Mouse (Mus musculus) embryonic facial prominence, embryonic 12.5 days (tissue): ENCODE measurements around the gene Cfap70. TPM values are rescaled to one million over a fixed set of nuclear protein-coding genes. Genes with fewer than 3 reads are reported as not detected.

ENCODE experiments used
- ATAC-seq: fragments of 200-750 bp; cut with Nextera tagmentation; 2 replicates; pipeline ENCODE4 v1.8.0; 2017; ENCODE audit not compliant: insufficient number of reproducible peaks, insufficient read depth, low FRiP score, low TSS enrichment
- H3K27ac ChIP-seq: fragments of 300-500 bp; sonication (generic); 2 replicates; pipeline ENCODE4 v1.5.1; 2016; ENCODE audit warnings: mild to moderate bottlenecking
- H3K27me3 ChIP-seq: fragments of 300-500 bp; sonication (generic); 2 replicates; pipeline ENCODE4 v1.6.1; 2016; ENCODE audit warnings: mild to moderate bottlenecking, moderate library complexity
- H3K36me3 ChIP-seq: fragments of 300-500 bp; sonication (generic); 2 replicates; pipeline ENCODE4 v1.6.1; 2016; ENCODE audit warnings: mild to moderate bottlenecking
- H3K4me1 ChIP-seq: fragments of 300-500 bp; sonication (generic); 2 replicates; pipeline ENCODE4 v1.6.1; 2016
- H3K4me2 ChIP-seq: fragments of 300-500 bp; sonication (generic); replicated peaks from 2 replicates; pipeline ENCODE4 v1.6.1; 2016; ENCODE audit warnings: mild to moderate bottlenecking, moderate library complexity
- H3K4me3 ChIP-seq: fragments of 300-500 bp; sonication (generic); 2 replicates; pipeline ENCODE4 v1.5.1; 2016; ENCODE audit warnings: mild to moderate bottlenecking
- H3K9ac ChIP-seq: fragments of 300-500 bp; sonication (generic); 2 replicates; pipeline ENCODE4 v1.6.1; 2016; ENCODE audit warnings: mild to moderate bottlenecking, moderate library complexity
- H3K9me3 ChIP-seq: fragments of 300-500 bp; sonication (generic); 2 replicates; pipeline ENCODE4 v1.6.1; 2016; ENCODE audit warnings: mild to moderate bottlenecking, moderate library complexity
- WGBS: fragments of 180-500 bp; shearing (Covaris S2); methylation state at CpG from one replicate; pipeline ENCODE4 v1.1.7; 2016; 5-methylcytosine and 5-hydroxymethylcytosine counted together
- polyA plus RNA-seq: library from polyadenylated mRNA; unstranded; fragments of >200 nt; fragmentation: Nextera tagmentation; extraction: Ambion mirVana; gene quantifications from 2 replicates; pipeline ENCODE4 v1.2.1, GENCODE M21; 2016

The Cfap70 gene
- polyA plus RNA-seq, 1 experiment from 2014 or later, result 0.67 TPM

- H3K4me2 ChIP-seq, result no peak overlapping the region
- ATAC-seq, result no peak
- H3K4me3 ChIP-seq, result no peak overlapping the region
- H3K4me1 ChIP-seq, result no peaks in the 10 kb centered on the region
- no peak overlapping the region for H3K27ac ChIP-seq
- H3K27me3 ChIP-seq, result no peaks in the 10 kb centered on the region
- WGBS, result 40% methylated on average over 13 of the region's 13 CpGs
- H3K9me3 ChIP-seq, result no peaks in the 10 kb centered on the region
- H3K36me3 ChIP-seq, result peaks cover 35% of the 10 kb centered on the region
- H3K9ac ChIP-seq, result no peak overlapping the region
Observed at GRCm38 (mm10) chr14:20378313-20379061, 73.5 kb downstream of the Cfap70 start.

DNA sequence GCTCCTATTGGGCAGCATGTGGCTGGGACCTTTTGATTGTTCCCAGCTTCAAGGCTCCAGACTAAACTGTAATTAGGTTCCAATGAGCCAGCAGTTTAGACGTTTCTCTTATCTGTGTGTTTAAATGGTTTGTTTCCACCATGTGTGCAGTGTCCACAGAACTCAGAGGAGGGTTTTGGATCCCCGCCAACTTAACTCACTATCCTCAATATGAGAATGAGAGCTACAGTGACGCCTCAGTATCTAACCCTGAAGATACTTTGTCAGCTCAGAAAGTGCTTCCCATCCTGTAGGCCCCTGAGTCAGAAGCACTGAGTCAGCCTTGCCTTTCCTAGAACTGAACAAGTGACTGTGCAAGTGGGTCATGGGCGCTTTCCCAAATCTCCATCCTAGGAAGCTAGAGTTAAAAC lies 74.9 kb downstream of the Cfap70 start:
- H3K4me3 ChIP-seq, result no peak overlapping the region
- no peaks in the 10 kb centered on the region for H3K9me3 ChIP-seq
- no peak overlapping the region for H3K9ac ChIP-seq
- no peaks in the 10 kb centered on the region for H3K27me3 ChIP-seq
- 82% methylated on average over 4 of the region's 4 CpGs for WGBS
- no peak overlapping the region for H3K4me2 ChIP-seq
- no peak overlapping the region for H3K27ac ChIP-seq
- H3K4me1 ChIP-seq, result no peaks in the 10 kb centered on the region
- peaks cover 34% of the 10 kb centered on the region for H3K36me3 ChIP-seq
- no peak for ATAC-seq

DNA sequence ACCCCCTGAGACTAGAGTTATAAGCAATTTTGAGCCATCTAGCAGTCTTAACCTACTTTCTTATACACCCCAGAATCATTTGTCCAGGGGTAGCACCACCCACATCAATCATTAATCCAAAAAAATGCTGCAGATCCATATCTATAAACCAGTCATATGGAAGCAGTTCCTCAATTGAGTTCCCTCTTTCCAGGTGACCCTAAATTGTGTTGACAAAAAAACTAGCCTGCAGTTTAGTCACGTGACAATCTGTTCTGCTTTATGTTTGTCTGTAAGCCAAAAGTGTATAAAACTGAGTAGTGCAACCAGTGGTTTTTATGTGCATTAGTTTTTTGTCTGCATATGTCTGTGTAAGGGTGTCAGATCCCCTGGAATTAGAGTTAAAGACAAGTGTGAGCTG lies 80.2 kb downstream of the Cfap70 start:
- Histone ChIP-seq H3K9me3 (no peaks in the 10 kb centered on the region), H3K27ac (no peak overlapping the region), H3K4me1 (no peaks in the 10 kb centered on the region), H3K4me2 (no peak overlapping the region), H3K27me3 (no peaks in the 10 kb centered on the region), H3K36me3 (peaks cover 55% of the 10 kb centered on the region), H3K4me3 (no peak overlapping the region), H3K9ac (no peak overlapping the region)
- 88% methylated on average over 1 of the region's 1 CpGs for WGBS
- no peak for ATAC-seq

DNA sequence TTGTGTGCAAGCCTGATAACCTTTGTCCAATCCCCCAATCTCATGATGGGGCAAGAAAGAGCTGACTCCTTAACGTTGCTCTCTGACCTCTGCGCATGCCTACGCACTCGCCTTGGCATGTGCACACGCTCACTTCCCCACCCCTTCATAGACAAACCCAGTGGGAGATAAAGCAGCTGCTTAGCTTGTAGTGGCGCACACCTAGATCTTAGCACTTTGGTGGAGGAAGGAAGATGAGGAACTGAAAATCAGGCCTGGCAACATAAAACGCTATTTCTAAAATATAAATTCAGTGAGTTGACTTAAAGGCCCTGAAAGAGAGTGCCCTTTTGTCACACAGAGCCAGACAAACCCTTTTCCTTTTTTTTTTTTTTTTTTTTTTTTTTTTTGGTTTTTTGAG lies 81.2 kb downstream of the Cfap70 start:
- Histone ChIP-seq H3K9ac (no peak overlapping the region), H3K9me3 (no peaks in the 10 kb centered on the region), H3K27me3 (no peaks in the 10 kb centered on the region), H3K27ac (no peak overlapping the region), H3K4me1 (no peaks in the 10 kb centered on the region), H3K4me2 (no peak overlapping the region), H3K36me3 (peaks cover 47% of the 10 kb centered on the region), H3K4me3 (no peak overlapping the region)
- 88% methylated on average over 7 of the region's 7 CpGs for WGBS
- ATAC-seq, result no peak

DNA sequence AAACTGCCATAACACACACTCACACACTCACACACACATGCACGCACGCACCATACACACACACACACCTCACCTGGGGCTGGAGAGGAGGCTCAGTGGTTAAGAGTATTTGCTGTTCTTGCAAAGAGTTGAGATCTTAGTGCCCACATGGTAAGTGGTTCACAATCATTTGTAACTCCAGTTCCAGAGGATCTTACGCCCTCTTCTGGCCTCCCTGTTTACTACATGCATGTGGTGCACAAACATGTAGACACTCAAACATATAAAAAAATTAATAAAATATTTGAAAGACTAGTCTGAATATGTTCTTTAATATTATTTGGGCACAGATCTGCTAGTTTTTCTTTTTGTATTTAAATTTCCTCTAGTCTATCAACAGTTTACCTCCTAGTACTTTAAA lies 83.8 kb downstream of the Cfap70 start:
- no peak overlapping the region for H3K27ac ChIP-seq
- H3K27me3 ChIP-seq, result no peaks in the 10 kb centered on the region
- H3K4me1 ChIP-seq, result no peaks in the 10 kb centered on the region
- WGBS, result 95% methylated on average over 3 of the region's 3 CpGs
- H3K4me3 ChIP-seq, result no peak overlapping the region
- no peak overlapping the region for H3K9ac ChIP-seq
- ATAC-seq, result no peak
- H3K9me3 ChIP-seq, result no peaks in the 10 kb centered on the region
- no peak overlapping the region for H3K4me2 ChIP-seq
- peaks cover 51% of the 10 kb centered on the region for H3K36me3 ChIP-seq

GRCm38 (mm10) chr14:20363230-20363629 lies 88.8 kb downstream of the Cfap70 start:
- H3K4me3 ChIP-seq, result no peak overlapping the region
- no peak overlapping the region for H3K9ac ChIP-seq
- WGBS, result 95% methylated on average over 4 of the region's 4 CpGs
- no peaks in the 10 kb centered on the region for H3K27me3 ChIP-seq
- H3K27ac ChIP-seq, result no peak overlapping the region
- H3K4me1 ChIP-seq, result no peaks in the 10 kb centered on the region
- no peak for ATAC-seq
- no peaks in the 10 kb centered on the region for H3K9me3 ChIP-seq
- peaks cover 63% of the 10 kb centered on the region for H3K36me3 ChIP-seq
- no peak overlapping the region for H3K4me2 ChIP-seq

- no peaks in the 10 kb centered on the region for H3K27me3 ChIP-seq
- ATAC-seq, result peak; percentile 97
- under 1% methylated on average over 42 of the region's 42 CpGs for WGBS
- H3K4me1 ChIP-seq, result peaks cover 16% of the 10 kb centered on the region
- peak within 1 kb of the TSS; percentile 72 for H3K9ac ChIP-seq
- peak within 1 kb of the TSS; percentile 72 for H3K27ac ChIP-seq
- peak within 1 kb of the TSS; percentile 76 for H3K4me2 ChIP-seq
- H3K9me3 ChIP-seq, result no peaks in the 10 kb centered on the region
- H3K4me3 ChIP-seq, result peak within 1 kb of the TSS; percentile 72
- H3K36me3 ChIP-seq, result peaks cover 23% of the 10 kb centered on the region
Observed at GRCm38 (mm10) chr14:20347991-20348541, 104.0 kb downstream of the Cfap70 start, which contains the start of the genes Ecd and Fam149b. Gene Ecd, minus strand, starts transcription at chr14:20348121. Gene Fam149b, plus strand, starts transcription at chr14:20348162.

DNA sequence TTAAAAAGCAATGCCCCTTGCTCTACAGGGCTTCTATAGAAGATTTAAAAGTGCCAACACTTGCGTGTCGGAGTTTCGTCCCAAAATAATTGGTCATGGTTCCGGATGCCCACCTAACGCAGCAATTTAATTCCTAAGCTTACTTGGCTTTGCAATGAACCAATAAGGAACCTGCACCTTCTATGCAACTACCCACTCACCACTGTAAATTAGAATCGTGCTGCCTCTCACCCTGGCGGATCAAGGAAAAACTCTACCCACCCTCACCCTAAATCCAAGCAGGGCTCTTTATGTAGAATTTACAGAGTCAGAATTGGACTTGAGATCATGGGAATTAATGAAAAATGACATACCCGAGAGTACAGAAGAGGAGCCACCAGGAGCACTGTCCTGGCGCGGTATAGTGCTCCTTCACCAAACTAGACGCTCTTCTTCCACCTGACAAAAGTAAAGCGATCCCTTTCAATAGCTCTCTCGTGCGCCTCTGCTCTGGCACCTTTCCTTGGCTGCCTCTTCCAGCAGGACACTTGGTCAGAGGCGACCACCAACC lies 104.5 kb downstream of the Cfap70 start:
- peak overlapping the region; percentile 69; the same call in 1 of the 2 replicates for H3K27ac ChIP-seq
- 3% methylated on average over 15 of the region's 15 CpGs for WGBS

DNA sequence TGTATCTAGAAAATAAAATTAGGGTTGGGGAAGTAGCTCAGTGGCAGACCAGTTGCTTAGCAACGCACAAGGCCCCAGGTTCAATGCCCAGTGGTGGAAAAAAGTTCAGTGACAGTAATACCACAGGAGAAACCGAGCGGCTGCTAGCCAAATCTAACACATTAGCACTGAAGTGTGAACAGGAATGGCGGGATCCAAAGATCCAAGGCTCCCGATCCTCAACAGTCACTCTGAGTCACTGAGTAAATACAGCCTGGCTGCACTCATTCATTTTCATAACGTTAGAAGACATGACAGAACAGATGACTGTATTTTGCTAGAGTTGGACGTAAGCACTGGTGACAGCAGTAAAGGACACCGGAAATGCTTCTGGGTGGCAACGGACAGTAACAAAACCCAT lies 106.1 kb downstream of the Cfap70 start:
- Histone ChIP-seq H3K27ac (no peak overlapping the region), H3K9me3 (no peaks in the 10 kb centered on the region), H3K9ac (no peak overlapping the region), H3K27me3 (no peaks in the 10 kb centered on the region), H3K4me1 (peaks cover 16% of the 10 kb centered on the region), H3K4me3 (no peak overlapping the region), H3K36me3 (peaks cover 30% of the 10 kb centered on the region), H3K4me2 (no peak overlapping the region)
- no peak for ATAC-seq
- 89% methylated on average over 9 of the region's 9 CpGs for WGBS

More for the DNA sequence above, 104.5 kb downstream of the Cfap70 start:
- Histone ChIP-seq H3K4me3 (peak overlapping the region; percentile 72), H3K9ac (peak overlapping the region; percentile 72), H3K4me2 (peak overlapping the region; percentile 76), H3K27me3 (no peaks in the 10 kb centered on the region), H3K36me3 (peaks cover 18% of the 10 kb centered on the region), H3K9me3 (no peaks in the 10 kb centered on the region), H3K4me1 (peaks cover 16% of the 10 kb centered on the region)
- ATAC-seq, result peak; percentile 13; the same call in 1 of the 2 replicates

Other genes starting within 250 kb of the Cfap70 start
- not detected in 2 replicates for gene Kcnk16, start 183.0 kb downstream of the Cfap70 start, polyA plus RNA-seq
- 14.1 and 15.6 TPM in 2 replicates for gene Nudt13, start 157.5 kb downstream of the Cfap70 start, polyA plus RNA-seq
- gene Ecd, start 104.1 kb downstream of the Cfap70 start, polyA plus RNA-seq, result 56.9 and 58.7 TPM in 2 replicates
- 48.4 and 53.5 TPM in 2 replicates for gene Fam149b, start 104.1 kb downstream of the Cfap70 start, polyA plus RNA-seq
- gene Dnajc9, start 63.3 kb downstream of the Cfap70 start, polyA plus RNA-seq, result 231 and 238 TPM in 2 replicates
- 87.4 and 91.6 TPM in 2 replicates for gene Mrps16, start 58.6 kb downstream of the Cfap70 start, polyA plus RNA-seq
- 30.8 and 34.0 TPM in 2 replicates for gene Anxa7, start 27.9 kb upstream of the Cfap70 start, polyA plus RNA-seq
- gene Mss51, start 44.7 kb upstream of the Cfap70 start, polyA plus RNA-seq, result 1.4 and 1.6 TPM in 2 replicates
- gene Ppp3cb, start 94.3 kb upstream of the Cfap70 start, polyA plus RNA-seq, result 59.5 and 62.4 TPM in 2 replicates
- 10.6 and 11.1 TPM in 2 replicates for gene Usp54, start 188.8 kb upstream of the Cfap70 start, polyA plus RNA-seq
- 0.45 and 0.63 TPM in 2 replicates for gene Myoz1, start 204.3 kb upstream of the Cfap70 start, polyA plus RNA-seq
- 6.7 and 8.6 TPM in 2 replicates for gene Synpo2l, start 216.1 kb upstream of the Cfap70 start, polyA plus RNA-seq
- gene Sec24c, start 222.1 kb upstream of the Cfap70 start, polyA plus RNA-seq, result 97.3 and 100 TPM in 2 replicates
- gene Fut11, start 242.7 kb upstream of the Cfap70 start, polyA plus RNA-seq, result 27.4 and 29.3 TPM in 2 replicates